Mouse (Mus musculus) neural tube, embryonic 13.5 days (tissue): ENCODE data around the gene Rufy1. TPM values are rescaled to one million over a fixed set of nuclear protein-coding genes. Genes with fewer than 3 reads are reported as not detected.
"Not testable (repeated sequence)": the region's sequence is repeated elsewhere in the genome, so short reads cannot be mapped to it uniquely, and the experiment has no call there.

ENCODE experiments used
- ATAC-seq: fragments of 200-750 bp; cut with Nextera tagmentation; 2 replicates; pipeline ENCODE4 v1.8.0; 2017; ENCODE audit warnings: low read depth, mild to moderate bottlenecking, moderate TSS enrichment, moderate library complexity
- H3K27ac ChIP-seq: fragments of 300-500 bp; sonication (generic); replicated peaks from 2 replicates; pipeline ENCODE4 v1.5.1; 2015; ENCODE audit warnings: moderate library complexity, mild to moderate bottlenecking, inconsistent platforms
- H3K27me3 ChIP-seq: fragments of 300-500 bp; sonication (generic); 2 replicates; pipeline ENCODE4 v1.6.1; 2015; ENCODE audit warnings: mild to moderate bottlenecking, inconsistent platforms
- H3K36me3 ChIP-seq: fragments of 300-500 bp; sonication (generic); 2 replicates; pipeline ENCODE4 v1.6.1; 2015; ENCODE audit warnings: mild to moderate bottlenecking, inconsistent platforms
- H3K4me1 ChIP-seq: fragments of 300-500 bp; sonication (generic); replicated peaks from 2 replicates; pipeline ENCODE4 v1.6.1; 2015; ENCODE audit warnings: inconsistent platforms
- H3K4me2 ChIP-seq: fragments of 300-500 bp; sonication (generic); 2 replicates; pipeline ENCODE4 v1.6.1; 2015; ENCODE audit warnings: inconsistent platforms, mild to moderate bottlenecking, moderate library complexity
- H3K4me3 ChIP-seq: fragments of 300-500 bp; sonication (generic); 2 replicates; pipeline ENCODE4 v1.5.1; 2015; ENCODE audit warnings: mild to moderate bottlenecking, inconsistent platforms
- H3K9ac ChIP-seq: fragments of 300-500 bp; sonication (generic); 2 replicates; pipeline ENCODE4 v1.6.1; 2015; ENCODE audit warnings: moderate library complexity, mild to moderate bottlenecking, inconsistent platforms
- H3K9me3 ChIP-seq: fragments of 300-500 bp; sonication (generic); 2 replicates; pipeline ENCODE4 v1.6.1; 2016; ENCODE audit warnings: inconsistent platforms
- WGBS: fragments of 180-500 bp; shearing (Covaris S2); methylation state at CpG from one replicate; pipeline ENCODE4 v1.1.7; 2015; 5-methylcytosine and 5-hydroxymethylcytosine counted together
- polyA plus RNA-seq: library from polyadenylated mRNA; unstranded; fragments of >200 nt; fragmentation: Nextera tagmentation; extraction: Ambion mirVana; gene quantifications from 2 replicates; pipeline ENCODE4 v1.2.1, GENCODE M21; 2015

The Rufy1 gene
- polyA plus RNA-seq, 1 experiment from 2014 or later: 26.5 TPM

DNA sequence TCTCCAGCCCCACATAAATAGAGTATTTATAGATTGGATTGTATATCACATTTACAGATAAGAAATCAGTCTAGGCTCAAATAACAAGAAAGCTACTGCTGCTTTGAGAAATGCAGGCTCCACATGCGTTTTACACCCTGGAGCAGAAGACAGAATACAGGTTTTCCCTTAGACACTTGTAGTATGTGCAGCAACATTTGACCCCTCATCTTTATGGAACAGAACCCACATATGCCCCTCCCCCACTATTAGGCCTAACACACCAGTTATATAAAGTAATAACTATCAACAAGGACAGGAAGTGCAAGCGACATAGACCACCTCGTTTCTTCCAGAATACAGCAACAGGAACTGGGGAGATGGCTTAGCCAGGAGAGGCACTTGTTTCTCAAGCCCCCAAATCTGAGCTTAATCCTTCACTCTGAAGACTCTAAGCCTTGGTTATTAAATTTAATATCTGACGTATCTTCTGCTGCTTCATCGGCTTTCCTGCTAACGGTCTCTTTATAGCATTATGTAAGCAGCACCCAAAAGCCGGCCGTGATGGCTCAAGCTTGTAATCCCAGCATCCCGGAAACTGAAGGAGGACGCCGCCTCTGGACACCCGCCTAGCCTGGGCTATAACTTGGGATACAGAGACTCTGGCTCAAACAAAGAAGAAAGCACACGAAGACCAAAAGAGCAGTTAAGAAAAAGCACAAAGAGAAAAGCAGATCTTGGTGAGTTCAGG lies 56.5 kb downstream of the Rufy1 start:
- Histone ChIP-seq H3K36me3 (peaks cover 2% of the 10 kb centered on the region), H3K9me3 (no peaks in the 10 kb centered on the region), H3K27ac (no peak overlapping the region), H3K9ac (no peak overlapping the region), H3K4me3 (no peak overlapping the region), H3K4me1 (peaks cover 28% of the 10 kb centered on the region), H3K4me2 (no peak overlapping the region), H3K27me3 (no peaks in the 10 kb centered on the region)
- WGBS: 88% methylated on average over 13 of the region's 13 CpGs
- no peak for ATAC-seq

GRCm38 (mm10) chr11:50373621-50374020 lies 57.3 kb downstream of the Rufy1 start:
- no peak overlapping the region for H3K9ac ChIP-seq
- no peak overlapping the region for H3K4me3 ChIP-seq
- no peak overlapping the region for H3K27ac ChIP-seq
- H3K4me1 ChIP-seq: peaks cover 20% of the 10 kb centered on the region
- H3K27me3 ChIP-seq: no peaks in the 10 kb centered on the region
- WGBS: 96% methylated on average over 1 of the region's 1 CpGs
- no peaks in the 10 kb centered on the region for H3K36me3 ChIP-seq
- no peak overlapping the region for H3K4me2 ChIP-seq
- H3K9me3 ChIP-seq: no peaks in the 10 kb centered on the region
- no peak for ATAC-seq

DNA sequence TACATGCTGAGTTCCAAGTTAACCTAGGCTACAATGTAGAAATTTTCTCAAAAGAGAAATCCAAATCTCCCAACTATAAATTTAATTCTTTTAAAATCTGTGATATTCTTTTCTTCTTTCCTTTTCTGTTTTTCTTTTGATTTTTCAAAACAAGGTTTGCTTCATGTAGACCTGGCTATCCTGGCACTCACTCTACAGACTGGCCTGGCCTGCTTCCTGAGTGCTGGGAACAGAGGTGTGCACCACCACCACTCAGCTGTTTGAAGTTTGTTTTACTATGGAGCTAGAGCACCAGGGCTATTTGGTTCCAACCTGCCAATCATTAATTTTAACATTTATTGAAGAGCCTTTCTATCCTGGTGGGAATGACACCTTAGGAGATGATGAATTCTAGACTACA lies 57.8 kb downstream of the Rufy1 start:
- Histone ChIP-seq H3K4me2 (no peak overlapping the region), H3K9ac (no peak overlapping the region), H3K4me3 (no peak overlapping the region), H3K4me1 (peaks cover 20% of the 10 kb centered on the region), H3K9me3 (no peaks in the 10 kb centered on the region), H3K36me3 (no peaks in the 10 kb centered on the region), H3K27me3 (no peaks in the 10 kb centered on the region), H3K27ac (no peak overlapping the region)
- ATAC-seq: no peak

GRCm38 (mm10) chr11:50371911-50372310 lies 59.0 kb downstream of the Rufy1 start:
- WGBS: 95% methylated on average over 1 of the region's 1 CpGs
- H3K4me3 ChIP-seq: peak overlapping the region; percentile 41

GRCm38 (mm10) chr11:50371399-50371841 lies 59.5 kb downstream of the Rufy1 start:
- peak overlapping the region; percentile 63 for H3K4me2 ChIP-seq
- no peaks in the 10 kb centered on the region for H3K27me3 ChIP-seq
- H3K27ac ChIP-seq: peak overlapping the region; percentile 92
- peaks cover 16% of the 10 kb centered on the region for H3K4me1 ChIP-seq
- H3K9me3 ChIP-seq: no peaks in the 10 kb centered on the region
- H3K4me3 ChIP-seq: peak overlapping the region; percentile 41
- under 1% methylated on average over 18 of the region's 18 CpGs for WGBS
- H3K36me3 ChIP-seq: no peaks in the 10 kb centered on the region
- H3K9ac ChIP-seq: peak overlapping the region; percentile 78
- peak; percentile 64; the same call in 1 of the 2 replicates for ATAC-seq

More at GRCm38 (mm10) chr11:50371911-50372310, 59.0 kb downstream of the Rufy1 start:
- Histone ChIP-seq H3K4me2 (peak overlapping the region; percentile 63), H3K4me1 (peaks cover 20% of the 10 kb centered on the region), H3K27me3 (no peaks in the 10 kb centered on the region), H3K9me3 (no peaks in the 10 kb centered on the region), H3K9ac (peak overlapping the region; percentile 78), H3K36me3 (no peaks in the 10 kb centered on the region), H3K27ac (peak overlapping the region; percentile 92)
- ATAC-seq: no peak

GRCm38 (mm10) chr11:50370969-50371368 lies 60.0 kb downstream of the Rufy1 start:
- H3K4me1 ChIP-seq: peaks cover 12% of the 10 kb centered on the region; the same call in 1 of the 2 replicates
- H3K4me3 ChIP-seq: peak overlapping the region; percentile 41; the same call in 1 of the 2 replicates
- WGBS: 59% methylated on average over 4 of the region's 4 CpGs
- peak overlapping the region; percentile 63 for H3K4me2 ChIP-seq
- H3K36me3 ChIP-seq: no peaks in the 10 kb centered on the region
- H3K9me3 ChIP-seq: no peaks in the 10 kb centered on the region
- no peaks in the 10 kb centered on the region for H3K27me3 ChIP-seq
- H3K27ac ChIP-seq: peak overlapping the region; percentile 92
- peak overlapping the region; percentile 78 for H3K9ac ChIP-seq
- ATAC-seq: peak; percentile 51; the same call in 1 of the 2 replicates

DNA sequence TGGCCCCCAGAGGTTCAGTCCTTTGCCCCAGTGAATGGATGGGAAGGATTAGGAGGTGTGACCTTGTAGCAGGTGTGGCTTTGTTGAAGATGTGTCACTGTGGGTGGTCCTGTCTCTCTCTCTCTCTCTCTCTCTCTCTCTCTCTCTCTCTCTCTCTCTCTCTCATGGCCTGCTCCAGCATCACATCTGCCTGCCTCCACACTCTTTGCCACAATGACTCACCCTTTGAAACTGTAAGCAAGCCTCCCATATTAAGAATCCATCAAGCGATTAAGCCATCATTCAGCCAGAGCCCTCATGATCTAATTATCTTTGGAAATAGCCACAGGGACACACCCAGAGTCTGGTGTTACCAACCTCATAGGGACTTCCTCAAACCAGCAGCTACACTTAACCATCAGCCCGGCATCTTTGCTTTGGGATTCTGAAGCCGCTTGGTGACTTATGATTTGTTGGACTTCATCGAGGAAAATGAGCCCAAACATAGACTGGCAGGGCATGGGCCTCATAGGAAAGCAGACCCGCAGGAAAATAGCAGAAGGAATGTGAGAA lies 61.5 kb downstream of the Rufy1 start:
- Histone ChIP-seq H3K4me3 (no peak overlapping the region), H3K4me1 (peaks cover 10% of the 10 kb centered on the region; the same call in 1 of the 2 replicates), H3K27me3 (no peaks in the 10 kb centered on the region), H3K4me2 (no peak overlapping the region), H3K27ac (no peak overlapping the region), H3K36me3 (no peaks in the 10 kb centered on the region), H3K9me3 (no peaks in the 10 kb centered on the region), H3K9ac (no peak overlapping the region)
- ATAC-seq: no peak
- 89% methylated on average over 5 of the region's 5 CpGs for WGBS

GRCm38 (mm10) chr11:50367531-50367930 lies 63.4 kb downstream of the Rufy1 start:
- WGBS: 96% methylated on average over 9 of the region's 9 CpGs
- Histone ChIP-seq H3K4me3 (no peak overlapping the region), H3K4me2 (no peak overlapping the region), H3K9ac (no peak overlapping the region), H3K4me1 (peaks cover 10% of the 10 kb centered on the region; the same call in 1 of the 2 replicates), H3K9me3 (no peaks in the 10 kb centered on the region), H3K36me3 (no peaks in the 10 kb centered on the region), H3K27me3 (no peaks in the 10 kb centered on the region), H3K27ac (no peak overlapping the region)
- ATAC-seq: no peak

DNA sequence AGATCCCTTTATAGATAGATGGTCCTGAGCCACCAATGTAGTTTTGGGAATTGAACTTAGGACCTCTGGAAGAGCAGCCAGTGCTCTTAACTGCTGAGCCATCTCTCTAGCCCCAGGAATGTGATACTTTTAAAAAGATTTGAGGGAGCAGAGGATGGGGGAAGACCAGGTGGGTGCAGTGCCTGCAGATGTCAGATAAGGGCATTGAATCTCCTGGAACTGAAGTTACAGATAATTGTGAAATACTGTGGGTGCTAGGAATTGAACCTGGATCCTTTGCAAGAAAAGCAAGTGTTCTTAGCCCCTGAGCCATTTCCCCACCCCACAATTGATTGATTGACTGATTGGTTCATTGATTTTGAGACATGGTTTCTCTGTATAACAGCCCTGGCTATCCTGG lies 65.6 kb downstream of the Rufy1 start:
- Histone ChIP-seq H3K27me3 (peaks cover 3% of the 10 kb centered on the region; the same call in 1 of the 2 replicates), H3K4me2 (no peak overlapping the region), H3K36me3 (no peaks in the 10 kb centered on the region), H3K4me3 (no peak overlapping the region), H3K4me1 (no peaks in the 10 kb centered on the region; the same call in 1 of the 2 replicates), H3K9me3 (no peaks in the 10 kb centered on the region), H3K27ac (no peak overlapping the region), H3K9ac (no peak overlapping the region)
- ATAC-seq: no peak

GRCm38 (mm10) chr11:50364548-50364947 lies 66.4 kb downstream of the Rufy1 start:
- Histone ChIP-seq H3K4me3 (no peak overlapping the region), H3K36me3 (no peaks in the 10 kb centered on the region), H3K9me3 (no peaks in the 10 kb centered on the region), H3K4me2 (no peak overlapping the region), H3K9ac (no peak overlapping the region), H3K4me1 (no peaks in the 10 kb centered on the region), H3K27me3 (peaks cover 4% of the 10 kb centered on the region; the same call in 1 of the 2 replicates), H3K27ac (no peak overlapping the region)
- ATAC-seq: peak; percentile 62; the same call in 1 of the 2 replicates
- WGBS: 10% methylated on average over 4 of the region's 4 CpGs

DNA sequence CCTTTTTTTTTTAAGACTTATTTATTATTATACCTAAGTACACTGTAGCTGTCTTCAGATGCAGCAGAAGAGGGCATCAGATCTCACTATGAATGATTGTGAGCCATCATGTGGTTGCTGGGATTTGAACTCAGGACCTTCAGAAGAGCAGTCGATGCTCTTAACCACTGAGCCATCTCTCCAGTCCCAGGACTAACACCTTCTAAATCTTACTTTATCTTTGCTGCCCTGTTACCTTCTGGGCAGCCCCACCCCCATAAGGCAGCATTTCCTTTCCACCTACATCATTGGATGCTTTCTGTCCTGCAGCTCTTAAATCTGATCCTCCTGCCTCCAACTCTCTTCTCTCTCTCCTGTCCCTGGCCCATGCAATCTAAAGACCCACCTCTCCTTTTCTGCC lies 69.6 kb downstream of the Rufy1 start:
- H3K9me3 ChIP-seq, ATAC-seq, H3K9ac ChIP-seq, H3K36me3 ChIP-seq, H3K4me1 ChIP-seq, H3K4me3 ChIP-seq, H3K27ac ChIP-seq, H3K4me2 ChIP-seq: not testable (repeated sequence)
- H3K27me3 ChIP-seq: peaks cover 20% of the 10 kb centered on the region
- 93% methylated on average over 1 of the region's 1 CpGs for WGBS

GRCm38 (mm10) chr11:50358950-50359861 lies 71.7 kb downstream of the Rufy1 start:
- peak; percentile 77; the same call in 1 of the 2 replicates for ATAC-seq
- H3K27me3 ChIP-seq: peaks cover 20% of the 10 kb centered on the region
- H3K4me3 ChIP-seq: peak overlapping the region; percentile 48
- peak overlapping the region; percentile 72 for H3K9ac ChIP-seq
- peak overlapping the region; percentile 61 for H3K27ac ChIP-seq
- H3K9me3 ChIP-seq: no peaks in the 10 kb centered on the region
- WGBS: 1% methylated on average over 74 of the region's 74 CpGs
- H3K4me2 ChIP-seq: peak overlapping the region; percentile 73
- H3K4me1 ChIP-seq: peaks cover 5% of the 10 kb centered on the region
- H3K36me3 ChIP-seq: no peaks in the 10 kb centered on the region
